Mouse (Mus musculus) layer of hippocampus, postnatal 36 days (tissue): Measurements from ENCODE around the gene Gapdhs. TPM values are rescaled to one million over a fixed set of nuclear protein-coding genes. Genes with fewer than 3 reads are reported as not detected.
"Not testable (repeated sequence)": the region's sequence is repeated elsewhere in the genome, so short reads cannot be mapped to it uniquely, and the experiment has no call there.

Experiments
- DNase-seq, 2 experiments: peaks; one replicate each; pipeline ENCODE4 v3.0.0; 2022
- total RNA-seq, 2 experiments: library from RNA; stranded (reverse); gene quantifications; 2 replicates each; pipeline ENCODE4 v1.2.3; 2021

Gene Gapdhs
- not detected for total RNA-seq

- not testable (repeated sequence) for DNase-seq
Measured at GRCm38 (mm10) chr7:30743617-30744016, at the start of gene Gapdhs. Gene Gapdhs, minus strand, starts transcription at chr7:30743681.

- no peak for DNase-seq
Measured at GRCm38 (mm10) chr7:30791921-30792320, 48.4 kb upstream of the Gapdhs start.

- DNase-seq = peak; percentile 11 to 24
Measured at GRCm38 (mm10) chr7:30790141-30790540, 46.7 kb upstream of the Gapdhs start.

- DNase-seq = no peak
Measured at GRCm38 (mm10) chr7:30787377-30788022, 44.0 kb upstream of the Gapdhs start, which contains the start of gene Krtdap. Gene Krtdap, plus strand, starts transcription at chr7:30787896.

- DNase-seq = peak; percentile 72 to 73
Measured at GRCm38 (mm10) chr7:30785721-30786546, 42.5 kb upstream of the Gapdhs start.

GRCm38 (mm10) chr7:30785154-30785553, 41.7 kb upstream of the Gapdhs start:
- no peak for DNase-seq

GRCm38 (mm10) chr7:30782658-30783057, 39.2 kb upstream of the Gapdhs start:
- no peak for DNase-seq

- no peak for DNase-seq
Measured at GRCm38 (mm10) chr7:30781792-30782191, 38.3 kb upstream of the Gapdhs start.

GRCm38 (mm10) chr7:30777911-30778310, 34.4 kb upstream of the Gapdhs start:
- DNase-seq = no peak

- DNase-seq = no peak
Measured at GRCm38 (mm10) chr7:30777081-30777579, 33.6 kb upstream of the Gapdhs start.

- DNase-seq = no peak
Measured at GRCm38 (mm10) chr7:30776104-30776503, 32.6 kb upstream of the Gapdhs start.

- DNase-seq = no peak
Measured at GRCm38 (mm10) chr7:30769236-30769635, 25.8 kb upstream of the Gapdhs start.

- DNase-seq = no peak
Measured at GRCm38 (mm10) chr7:30766408-30766807, 22.9 kb upstream of the Gapdhs start.

- no peak for DNase-seq
Measured at GRCm38 (mm10) chr7:30765173-30765572, 21.7 kb upstream of the Gapdhs start.

GRCm38 (mm10) chr7:30763456-30763855, 20.0 kb upstream of the Gapdhs start, which contains the start of gene Dmkn:
Gene Dmkn, plus strand, starts transcription at chr7:30763756.
- DNase-seq = no peak

- no peak for DNase-seq
Measured at GRCm38 (mm10) chr7:30761769-30762352, 18.4 kb upstream of the Gapdhs start.

GRCm38 (mm10) chr7:30758853-30759252, 15.4 kb upstream of the Gapdhs start:
- DNase-seq = no peak

- no peak for DNase-seq
Measured at GRCm38 (mm10) chr7:30757001-30757400, 13.5 kb upstream of the Gapdhs start.

- no peak for DNase-seq
Measured at GRCm38 (mm10) chr7:30751086-30751669, 7.7 kb upstream of the Gapdhs start, which contains the start of gene Sbsn. Gene Sbsn, plus strand, starts transcription at chr7:30751471.

- no peak for DNase-seq
Measured at GRCm38 (mm10) chr7:30749824-30750606, 6.5 kb upstream of the Gapdhs start.

- no peak for DNase-seq
Measured at GRCm38 (mm10) chr7:30747525-30748204, 4.2 kb upstream of the Gapdhs start.
